Mouse (Mus musculus): Measurements from ENCODE around the gene Fam173b.

- no peak for TF ChIP-seq CTCF (IDR thresholded peaks at IDR 0.05; ENCODE audit: extremely low read depth, insufficient read depth, insufficient read length, insufficient replicate concordance)
- TF ChIP-seq POLR2A (IDR thresholded peaks at IDR 0.05; ENCODE audit: low read depth, low read length), result no peak
Observed at GRCm38 (mm10) chr15:31614666-31615065, 13.0 kb downstream of the Fam173b start.
